Mouse (Mus musculus): ENCODE data around the gene Edem3.
"Not testable (repeated sequence)": the region's sequence is repeated elsewhere in the genome, so short reads cannot be mapped to it uniquely, and the experiment has no call there.

DNA sequence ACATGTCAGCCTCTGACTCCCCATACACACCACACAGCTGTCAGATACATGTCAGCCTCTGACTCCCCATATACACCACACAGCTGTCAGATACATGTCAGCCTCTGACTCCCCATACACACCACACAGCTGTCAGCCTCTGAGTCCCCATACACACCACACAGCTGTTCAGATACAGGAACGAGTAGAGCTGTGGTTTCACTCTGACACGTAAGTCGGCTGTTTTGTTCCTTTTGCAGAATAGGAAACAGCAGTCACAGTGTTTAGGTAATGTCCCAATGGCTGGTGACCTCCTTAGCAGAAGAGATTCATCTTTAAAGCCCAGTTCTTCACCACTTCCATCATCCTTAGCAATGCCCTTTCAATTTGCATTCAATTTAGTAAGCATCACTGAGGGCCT, 47.6 kb downstream of the Edem3 start:
- not testable (repeated sequence) for TF ChIP-seq CTCF, EP300 (IDR thresholded peaks at IDR 0.05)
